Mouse (Mus musculus): ENCODE results near the gene Heatr5a.

The Heatr5a gene

DNA sequence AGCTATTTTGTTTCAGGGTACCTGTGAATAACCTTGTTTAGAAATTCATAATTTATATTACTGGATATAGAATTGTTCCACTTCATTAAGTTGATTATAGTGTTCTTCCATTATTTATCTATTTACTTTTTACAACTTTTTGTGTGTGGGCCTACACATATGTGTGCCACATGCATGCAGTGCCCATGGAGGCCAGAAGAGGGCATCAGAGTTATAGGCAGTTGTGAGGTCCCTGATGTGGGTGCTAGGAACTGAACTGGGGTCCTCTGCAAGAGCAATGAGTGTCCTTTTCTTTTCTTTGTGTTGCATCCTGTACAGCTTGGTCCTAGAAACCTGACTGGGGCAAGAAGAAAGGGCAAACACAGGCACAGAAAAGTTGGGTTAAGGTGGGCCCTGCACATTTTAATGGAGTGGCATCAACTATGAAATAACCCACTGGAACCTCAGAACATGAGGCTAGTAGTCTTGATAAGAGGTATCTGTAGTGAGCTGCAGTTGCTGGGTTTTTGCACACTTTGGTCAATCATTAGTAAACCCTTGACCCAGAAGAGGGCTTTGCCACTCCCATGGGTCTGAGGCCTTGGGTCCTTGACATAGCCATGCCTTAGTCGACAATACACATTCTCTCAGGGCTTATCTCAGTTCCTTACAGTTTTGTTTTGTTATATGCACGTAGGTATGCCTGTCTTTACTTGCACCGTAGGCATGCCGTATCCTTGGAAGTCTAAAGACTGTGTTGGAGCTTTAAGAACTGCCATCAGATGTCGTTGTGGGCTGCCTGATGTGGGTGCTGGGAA is 1.3 kb upstream of the Heatr5a start:
- no peak for DNase-seq (ENCODE audit: low spot score)

DNA sequence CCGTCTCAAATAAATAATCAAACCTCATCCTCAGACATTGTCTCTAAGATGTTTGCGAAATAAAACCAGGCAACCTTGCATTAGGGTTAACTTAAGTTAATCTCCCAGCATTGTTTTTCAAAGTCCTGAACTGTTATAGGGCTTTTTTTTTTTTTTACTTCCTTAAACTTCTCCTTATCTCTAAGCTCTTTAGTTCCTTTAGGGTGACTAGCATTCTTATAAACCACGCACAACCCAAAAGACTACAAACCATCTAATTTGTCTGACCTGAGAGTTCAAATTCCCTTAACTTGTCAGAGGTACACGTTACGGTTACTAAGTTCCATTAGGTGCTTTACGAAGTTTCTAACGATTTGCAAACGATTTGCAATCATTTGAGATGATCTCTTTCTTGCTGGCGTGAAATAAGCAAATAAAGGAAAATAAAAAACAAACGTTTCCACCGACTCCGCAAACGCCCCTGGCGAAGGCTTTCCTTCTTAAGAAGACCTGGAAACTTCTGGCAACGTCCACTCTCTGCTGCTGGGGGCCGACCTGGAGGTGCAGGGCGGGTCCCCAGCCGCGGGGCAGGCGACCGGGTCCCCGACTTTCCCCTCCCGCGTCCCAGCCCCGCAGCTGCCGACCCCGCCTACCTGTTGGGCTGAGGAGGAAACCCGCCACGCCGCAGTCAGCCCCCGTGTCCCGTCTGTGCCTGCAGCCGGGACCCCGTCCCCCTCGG is 610 bp downstream of the Heatr5a start:
- peak; percentile 53 for DNase-seq (ENCODE audit: low spot score)

DNA sequence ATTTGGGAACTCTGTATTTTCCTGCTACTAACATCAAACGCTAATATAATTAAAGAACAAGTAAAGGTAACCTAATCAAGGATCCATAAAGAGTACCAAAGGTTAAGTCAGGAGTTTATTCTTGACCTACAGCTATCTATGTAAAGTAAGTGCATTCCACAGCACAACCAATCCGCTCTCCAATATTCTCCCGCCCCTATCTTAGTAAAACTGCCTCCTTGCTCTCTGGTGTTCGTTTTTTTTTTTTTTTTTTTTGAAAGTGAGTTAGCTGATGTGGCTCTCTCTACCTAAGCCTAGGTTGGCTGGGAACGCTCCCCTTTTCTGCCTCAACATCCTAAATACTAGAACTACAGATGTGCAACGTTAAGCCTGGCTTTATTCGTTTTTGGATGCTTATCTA is 1.2 kb downstream of the Heatr5a start:
- DNase-seq (ENCODE audit: low spot score), result peak; percentile 26

DNA sequence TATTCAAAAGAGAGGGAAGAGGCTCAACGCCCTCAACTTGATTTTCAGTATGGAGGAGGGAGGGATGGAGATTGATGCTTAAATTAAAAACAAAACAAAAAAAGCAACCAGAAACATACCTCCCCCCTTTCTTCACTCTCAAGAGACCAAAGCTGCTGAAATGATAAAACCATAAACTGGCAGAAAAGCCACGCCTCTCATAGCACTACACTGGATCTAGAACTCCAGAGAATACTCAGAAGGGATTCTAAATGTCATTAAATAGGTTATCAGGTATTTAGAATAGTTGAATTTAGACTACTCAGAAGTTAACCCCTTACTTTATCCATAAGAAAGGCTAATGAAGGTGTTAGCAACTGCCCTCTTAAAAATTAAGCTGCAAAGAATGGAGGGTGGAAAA is 2.0 kb downstream of the Heatr5a start:
- DNase-seq (ENCODE audit: low spot score), result no peak

DNA sequence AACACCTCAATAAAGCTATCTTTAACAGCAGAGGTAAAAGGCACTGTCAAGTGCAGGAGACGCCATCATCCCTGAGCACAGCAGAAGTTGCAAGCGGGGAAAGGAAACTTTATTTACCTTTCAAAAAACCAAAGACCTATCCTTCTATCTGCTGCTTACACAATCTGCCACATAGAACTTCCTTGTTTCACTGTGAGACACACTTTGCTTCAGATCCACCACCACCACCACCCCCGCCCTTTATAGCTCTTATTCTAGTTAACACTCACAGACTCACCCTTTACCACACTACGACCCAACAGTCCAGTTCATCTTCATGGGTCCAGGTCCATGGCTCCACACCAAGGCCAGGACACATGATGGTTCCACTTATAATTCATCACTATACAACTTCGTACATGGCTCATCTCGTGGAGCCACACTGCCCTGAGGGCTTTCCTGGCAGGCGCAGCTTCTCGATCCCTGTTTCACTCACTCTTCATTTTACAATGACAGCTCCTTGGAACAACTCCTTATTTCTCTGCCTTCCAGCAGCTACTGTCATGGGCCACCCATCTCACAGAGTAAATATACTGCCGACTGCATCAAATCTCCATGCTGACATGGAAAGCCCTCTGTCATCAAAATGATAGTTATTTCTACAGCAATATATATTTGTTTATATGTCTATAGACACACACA is 3.1 kb downstream of the Heatr5a start:
- DNase-seq (ENCODE audit: low spot score), result no peak

DNA sequence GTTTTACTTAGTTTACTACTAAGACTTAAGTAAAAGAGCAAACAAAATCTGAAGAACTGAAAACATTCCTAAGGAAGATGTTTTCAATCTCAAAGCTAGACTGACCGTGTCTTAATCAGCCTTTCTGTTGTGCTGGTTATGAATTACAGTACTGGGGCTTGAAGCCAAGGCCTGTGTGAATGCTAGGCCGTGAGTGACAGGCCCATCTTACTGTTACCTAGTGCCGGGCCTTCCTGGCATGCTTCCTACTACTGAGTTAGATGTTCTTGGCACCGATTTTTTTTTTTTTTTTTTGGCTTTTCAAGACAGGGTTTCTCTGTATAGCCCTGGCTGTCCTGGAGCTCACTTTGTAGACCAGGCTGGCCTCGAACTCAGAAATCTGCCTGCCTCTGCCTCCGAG is 13.5 kb downstream of the Heatr5a start:
- DNase-seq (ENCODE audit: low spot score), result no peak

DNA sequence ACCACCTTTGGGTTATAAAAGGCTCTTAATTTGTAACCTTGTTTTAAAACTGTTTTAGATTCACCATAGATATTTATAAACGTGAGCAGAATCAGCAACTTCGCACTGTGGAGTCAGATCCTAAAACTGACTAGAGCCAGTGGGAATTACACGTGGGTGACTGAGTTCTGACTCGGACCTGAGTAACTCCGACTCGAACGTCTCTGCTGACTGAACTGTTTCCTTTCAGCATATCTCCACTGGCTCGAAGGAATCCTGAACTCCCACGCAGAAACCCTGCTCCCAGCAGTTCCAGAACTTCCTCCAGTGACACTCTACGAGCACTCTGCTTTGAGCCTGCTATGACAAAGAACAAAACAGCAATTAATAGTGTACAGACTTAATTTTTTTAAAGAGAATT is 18.8 kb downstream of the Heatr5a start:
- no peak for DNase-seq (ENCODE audit: low spot score)

DNA sequence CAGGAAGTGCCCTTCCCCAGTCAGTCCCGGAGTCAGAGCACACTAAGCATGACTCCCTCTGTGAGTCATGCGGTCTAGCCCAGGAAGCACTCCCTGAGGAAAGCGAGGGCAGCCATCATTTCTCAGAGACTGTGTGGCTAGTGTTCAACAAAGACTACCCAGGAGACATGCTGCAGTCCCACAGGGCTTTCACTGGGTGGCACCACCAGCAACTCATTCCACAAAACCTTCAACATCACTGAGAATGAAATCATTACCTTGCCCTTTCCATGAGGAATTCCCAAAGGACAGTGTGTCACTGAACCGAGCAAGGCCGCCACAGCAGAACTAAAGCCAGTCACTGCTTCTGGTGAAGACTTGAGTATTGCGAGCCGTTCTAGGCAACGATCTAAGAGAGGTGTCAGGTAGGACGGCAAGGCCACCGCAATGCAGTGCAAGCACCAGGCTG is 23.6 kb downstream of the Heatr5a start:
- no peak for DNase-seq (ENCODE audit: low spot score)

DNA sequence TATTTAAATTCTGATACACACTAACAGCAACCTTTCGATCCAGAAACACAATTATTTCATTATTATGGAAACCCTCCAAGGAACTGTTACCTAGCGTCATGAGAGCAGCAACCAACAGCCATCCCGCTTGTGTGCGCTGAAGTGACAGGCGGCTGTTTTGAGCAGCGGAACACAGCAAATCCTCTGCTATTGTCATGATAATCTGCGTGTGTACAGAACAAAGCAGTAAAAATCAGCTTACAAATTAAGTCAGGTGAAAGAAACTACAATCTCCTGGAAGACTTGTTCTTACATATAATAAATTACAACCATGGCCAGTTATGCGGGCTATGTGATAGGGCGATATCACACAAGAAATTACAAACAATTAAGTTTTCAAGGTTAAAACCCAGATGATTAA is 25.8 kb downstream of the Heatr5a start:
- no peak for DNase-seq (ENCODE audit: low spot score)

DNA sequence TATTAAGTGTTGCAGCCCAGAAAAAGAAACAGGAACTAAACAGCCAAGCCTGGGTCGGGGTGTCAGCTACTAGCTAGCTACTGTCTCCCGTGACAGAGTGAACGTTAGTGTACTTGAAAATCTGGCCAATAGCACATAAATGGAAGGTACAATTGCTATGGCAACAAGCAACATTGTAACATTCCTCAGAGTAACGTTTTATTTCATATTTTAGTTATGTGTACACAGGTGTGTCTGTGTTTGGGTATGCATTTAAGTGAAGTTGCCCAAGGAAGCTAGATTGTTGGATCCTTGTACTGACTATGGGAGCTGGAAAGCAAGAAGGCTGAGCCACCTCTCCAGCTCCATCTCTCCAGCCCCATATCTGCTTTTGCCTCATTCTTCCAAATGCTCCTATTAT is 31.3 kb downstream of the Heatr5a start:
- DNase-seq (ENCODE audit: low spot score), result no peak

DNA sequence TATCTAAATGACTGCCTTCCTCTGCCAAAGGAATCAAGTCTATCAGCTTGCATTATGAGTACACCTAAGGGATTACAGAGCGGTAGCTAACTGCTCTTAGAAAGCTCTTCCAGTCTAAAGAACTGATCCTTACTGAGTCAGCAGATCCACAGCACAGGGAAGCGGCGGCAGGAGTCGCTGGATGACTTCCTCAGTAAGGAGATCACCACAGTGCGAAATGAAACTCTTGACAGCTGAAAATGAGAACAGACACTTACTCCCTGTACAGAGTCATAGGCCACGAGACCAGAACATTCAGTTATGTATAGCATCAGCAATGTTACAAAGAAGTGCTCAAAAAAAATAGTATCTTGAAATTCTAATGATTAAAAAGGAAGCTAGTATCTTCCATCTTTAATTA is 33.2 kb downstream of the Heatr5a start:
- no peak for DNase-seq (ENCODE audit: low spot score)

DNA sequence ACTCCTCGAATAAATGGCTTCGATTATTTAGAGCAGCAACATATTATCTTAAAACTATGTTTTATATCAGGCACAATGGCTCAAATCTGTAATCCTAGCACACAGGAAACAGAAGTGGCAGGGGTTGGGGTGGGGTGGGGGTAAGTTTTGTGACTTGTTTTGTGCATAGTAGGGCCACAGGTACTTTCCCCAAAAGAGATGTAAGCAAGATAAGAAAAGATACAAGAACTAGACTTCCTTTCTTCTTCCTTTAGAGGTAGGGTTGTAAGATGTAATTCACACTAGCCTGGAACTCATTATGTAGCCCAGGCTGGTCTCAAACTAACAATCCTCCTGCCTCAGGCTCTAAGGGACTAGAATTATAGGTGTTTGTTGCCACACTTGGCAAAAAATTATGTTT is 41.5 kb downstream of the Heatr5a start:
- DNase-seq (ENCODE audit: low spot score), result no peak

DNA sequence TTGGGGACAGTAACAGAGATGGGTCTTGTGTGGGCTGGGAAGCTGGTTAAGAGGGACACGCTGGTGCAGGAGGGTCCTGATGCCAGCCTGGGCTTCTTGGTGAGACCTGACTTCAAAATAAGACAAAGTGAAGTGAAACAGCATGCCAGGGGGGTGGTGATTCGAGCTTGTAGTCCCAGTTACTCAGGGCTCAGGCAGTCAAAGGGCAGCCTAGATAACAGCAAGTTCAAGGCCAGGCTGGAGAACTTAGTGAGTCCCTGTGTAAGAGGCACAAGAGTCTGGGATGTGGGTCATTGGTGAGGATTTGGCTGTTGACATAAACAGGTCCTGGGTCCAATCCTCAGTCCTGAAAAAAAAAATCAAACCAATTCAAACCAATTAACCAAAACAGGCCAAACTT is 53.9 kb downstream of the Heatr5a start:
- DNase-seq (ENCODE audit: low spot score), result no peak

DNA sequence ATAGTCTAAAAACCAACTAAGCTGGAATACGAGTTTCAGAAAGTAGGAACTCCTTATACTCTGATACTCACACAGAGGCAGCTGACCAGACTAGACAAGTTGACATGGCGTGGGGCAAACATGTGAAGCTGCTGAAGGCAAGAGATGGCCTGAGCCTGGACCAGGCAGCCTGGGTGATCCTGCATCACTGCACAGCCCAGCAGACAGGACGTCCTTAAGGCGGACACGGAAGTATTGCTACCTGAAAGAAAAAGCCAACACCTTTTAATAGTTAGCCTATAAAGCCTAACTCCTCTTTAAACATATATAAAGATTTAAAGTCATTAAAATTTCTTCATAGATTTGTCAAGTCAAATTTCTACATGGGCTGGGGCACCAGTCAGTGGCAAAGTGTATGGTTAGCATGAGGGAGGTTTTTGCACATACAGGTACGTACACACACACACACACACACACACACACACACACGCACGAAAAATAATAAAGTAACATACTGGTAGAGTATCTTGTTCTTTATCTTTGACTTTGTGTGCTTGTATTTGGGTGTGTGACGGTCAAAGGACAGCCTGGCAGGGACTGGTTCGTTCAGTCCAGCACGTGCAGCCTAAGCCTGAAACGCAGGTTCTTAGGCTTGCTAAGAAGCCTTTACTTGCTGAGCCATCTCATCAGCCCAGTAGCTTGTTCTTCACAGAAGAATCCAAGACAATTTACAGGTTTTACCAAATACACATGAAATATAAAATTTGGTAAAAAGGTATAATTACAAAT is 56.0 kb downstream of the Heatr5a start:
- DNase-seq (ENCODE audit: low spot score), result no peak

DNA sequence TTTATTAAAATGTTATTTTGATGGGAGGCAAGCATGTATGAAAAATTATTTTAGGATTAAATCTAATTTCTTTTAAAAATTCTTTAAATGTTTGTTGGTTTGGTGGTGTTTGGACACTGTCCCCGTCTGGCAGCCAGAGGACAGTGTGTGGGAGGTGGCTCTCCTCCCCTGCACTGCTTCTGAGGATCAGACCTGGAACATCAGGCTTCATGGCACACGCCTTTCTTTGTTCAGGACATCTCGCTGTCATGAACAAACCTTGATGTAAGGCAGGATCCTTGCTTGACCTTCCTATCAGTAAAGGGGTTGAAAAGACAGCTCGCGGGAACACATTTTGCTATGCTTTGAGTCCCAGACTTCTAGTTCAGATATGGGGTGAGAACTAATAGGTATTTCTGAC is 61.9 kb downstream of the Heatr5a start:
- DNase-seq (ENCODE audit: low spot score), result no peak

DNA sequence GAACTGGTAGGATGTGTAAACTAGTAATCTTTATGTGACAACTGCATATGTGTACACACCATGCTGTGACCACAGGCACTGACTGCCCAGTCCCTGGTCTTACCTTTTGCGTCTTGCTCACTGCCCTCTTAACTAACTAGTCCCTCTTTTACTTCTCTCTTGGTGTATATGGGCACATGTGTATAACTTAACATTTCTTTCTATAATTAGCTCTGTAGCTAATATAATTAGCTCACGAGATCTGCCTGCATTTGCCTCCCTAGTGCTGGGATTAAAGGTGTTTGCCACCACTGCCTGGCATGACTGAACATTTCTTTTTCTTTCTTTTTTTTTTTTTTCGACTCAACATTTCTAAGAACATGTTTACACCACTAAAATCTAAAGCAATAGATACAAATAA is 63.6 kb downstream of the Heatr5a start:
- no peak for DNase-seq (ENCODE audit: low spot score)

DNA sequence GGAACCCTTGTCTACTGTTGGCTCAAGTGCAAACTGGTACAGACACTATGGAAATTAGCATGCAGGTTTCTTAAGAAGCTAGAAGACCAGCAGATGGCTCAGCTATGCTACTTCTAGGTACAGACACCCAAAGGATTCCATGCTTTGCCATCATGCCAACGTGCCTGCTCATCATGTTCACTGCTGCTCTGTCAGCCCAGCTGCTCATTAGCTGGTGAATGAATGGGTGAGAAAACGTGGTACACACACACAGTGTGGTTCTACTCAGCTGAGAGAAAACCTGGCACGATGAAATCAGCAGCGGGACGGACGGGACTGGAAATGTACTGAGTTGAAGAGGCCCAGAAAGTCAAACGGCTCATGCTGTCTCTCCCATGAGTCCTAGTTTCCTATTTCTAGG is 70.6 kb downstream of the Heatr5a start:
- no peak for DNase-seq (ENCODE audit: low spot score)

DNA sequence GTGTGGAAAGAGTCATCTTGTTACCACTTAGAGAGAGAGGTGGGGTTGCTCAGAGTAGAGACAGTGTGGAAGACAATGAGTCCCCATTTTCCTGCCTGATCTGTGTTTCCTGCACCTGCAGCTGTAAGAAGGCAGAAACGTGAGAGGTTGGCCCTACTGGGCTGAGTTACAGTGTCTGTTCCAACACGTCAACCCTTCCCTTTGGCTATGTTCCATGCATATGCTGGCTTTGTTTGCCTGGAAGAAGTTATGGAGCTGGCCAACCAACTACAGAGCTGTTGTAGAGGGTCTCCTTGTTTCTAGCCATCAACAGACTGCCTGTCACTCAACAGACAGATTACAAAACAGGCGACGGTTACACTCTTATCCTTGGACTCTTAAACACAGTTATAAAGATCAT is 74.2 kb downstream of the Heatr5a start:
- no peak for DNase-seq (ENCODE audit: low spot score)

DNA sequence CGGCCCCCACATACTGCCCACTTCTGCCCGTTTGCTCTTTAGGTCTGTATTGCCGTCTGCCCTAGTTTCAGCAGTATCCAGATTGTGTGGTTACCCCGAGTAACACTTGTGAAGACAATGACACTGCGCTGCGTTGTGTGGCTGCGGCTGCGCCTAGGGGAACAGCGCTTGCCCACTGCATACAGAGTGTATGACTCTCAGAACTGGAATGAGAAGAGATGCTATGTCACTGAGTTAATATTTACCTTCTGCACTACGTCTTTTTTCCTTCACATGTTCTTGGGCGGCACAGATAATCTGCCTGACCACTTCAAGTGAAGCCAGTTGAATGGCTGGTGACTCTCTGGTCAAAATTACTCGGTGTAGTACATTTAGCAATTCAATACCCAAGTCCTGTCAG is 82.5 kb downstream of the Heatr5a start:
- DNase-seq (ENCODE audit: low spot score), result no peak

DNA sequence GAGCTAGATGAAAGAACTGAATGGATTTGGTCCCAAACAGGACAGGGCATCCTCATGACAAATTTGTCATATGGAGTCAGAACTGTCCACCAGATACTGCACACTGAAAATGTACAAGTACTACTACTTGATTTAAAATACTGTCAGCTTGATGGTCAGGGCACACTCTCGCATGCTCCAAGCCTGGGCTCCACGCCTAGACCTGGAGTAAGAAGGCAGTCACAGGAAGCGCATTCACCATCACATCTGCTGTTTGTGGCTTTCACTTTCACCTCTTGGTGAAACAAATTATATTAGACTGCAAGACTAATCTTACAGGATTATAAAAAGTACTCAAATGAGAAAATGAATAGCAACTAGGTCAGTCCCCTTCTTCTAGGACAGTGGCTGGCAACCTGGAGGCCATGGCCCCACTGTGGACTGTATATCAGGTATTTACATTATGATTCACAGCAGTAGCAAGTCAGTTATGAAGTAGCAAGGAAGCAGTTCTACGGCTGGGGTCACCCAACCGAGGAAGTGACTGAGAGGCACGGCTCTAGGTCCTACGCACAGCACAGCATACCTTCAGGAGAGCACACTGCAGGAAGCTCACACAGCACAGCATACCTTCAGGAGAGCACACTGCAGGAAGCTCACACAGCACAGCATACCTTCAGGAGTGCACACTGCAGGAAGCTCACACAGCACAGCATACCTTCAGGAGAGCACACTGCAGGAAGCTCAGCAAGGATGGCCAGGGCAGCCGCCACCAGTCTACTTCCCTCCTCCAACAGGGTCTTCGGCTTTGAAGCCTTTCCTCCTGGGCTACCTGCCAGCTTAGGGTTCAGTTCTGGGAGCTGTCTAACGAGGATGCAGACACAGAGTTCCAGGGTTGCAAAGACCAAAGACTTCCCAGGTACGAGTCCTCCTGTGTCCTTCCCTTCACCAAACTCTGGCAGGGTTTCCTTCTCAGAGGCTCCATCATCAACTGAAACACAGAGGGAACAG is 83.5 kb downstream of the Heatr5a start:
- DNase-seq (ENCODE audit: low spot score), result no peak

DNA sequence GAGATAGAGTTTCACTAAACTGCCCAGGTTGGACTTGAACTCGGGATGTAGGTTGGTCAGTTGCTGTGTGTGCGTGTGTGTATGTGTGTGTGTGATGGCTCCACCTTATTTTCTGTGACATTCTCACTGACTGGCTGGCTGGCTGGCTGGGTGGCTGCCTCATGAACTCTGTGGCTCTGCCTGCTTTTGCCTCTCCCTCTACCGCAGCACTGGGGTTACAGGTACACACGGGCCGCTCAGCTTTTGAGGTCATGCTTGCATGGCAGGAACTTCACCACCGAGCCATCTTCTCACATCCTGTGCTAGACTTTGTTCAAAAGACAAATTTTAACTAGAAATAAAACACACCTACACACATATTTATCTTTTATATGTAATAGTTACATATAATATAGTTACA is 84.8 kb downstream of the Heatr5a start:
- DNase-seq (ENCODE audit: low spot score), result no peak

All from embryo, embryonic 10.5 days (tissue).